Mouse (Mus musculus): ENCODE results near the gene Epb41l3.
A peak's percentile ranks its signal among the peaks of the same experiment; 100 is the strongest.
"Not testable (repeated sequence)": the region's sequence is repeated elsewhere in the genome, so short reads cannot be mapped to it uniquely, and the experiment has no call there.

The Epb41l3 gene

GRCm38 (mm10) chr17:69105799-69106401, 30.4 kb downstream of the Epb41l3 start:
- DNase-seq (ENCODE audit: extremely low read depth, insufficient read length, low spot score): no peak

GRCm38 (mm10) chr17:69109216-69109615, 33.7 kb downstream of the Epb41l3 start:
- DNase-seq (ENCODE audit: extremely low read depth, insufficient read length, low spot score): no peak

GRCm38 (mm10) chr17:69112232-69112631, 36.7 kb downstream of the Epb41l3 start:
- DNase-seq (ENCODE audit: extremely low read depth, insufficient read length, low spot score): no peak

- DNase-seq (ENCODE audit: extremely low read depth, insufficient read length, low spot score): peak; percentile 39
Measured at GRCm38 (mm10) chr17:69119183-69119582, 43.7 kb downstream of the Epb41l3 start.

GRCm38 (mm10) chr17:69120533-69121358, 45.3 kb downstream of the Epb41l3 start:
- no peak for DNase-seq (ENCODE audit: extremely low read depth, insufficient read length, low spot score)

- not testable (repeated sequence) for DNase-seq (ENCODE audit: extremely low read depth, insufficient read length, low spot score)
Measured at GRCm38 (mm10) chr17:69122403-69122802, 46.9 kb downstream of the Epb41l3 start.

- DNase-seq (ENCODE audit: extremely low read depth, insufficient read length, low spot score): no peak
Measured at GRCm38 (mm10) chr17:69127436-69127835, 52.0 kb downstream of the Epb41l3 start.

GRCm38 (mm10) chr17:69127981-69128380, 52.5 kb downstream of the Epb41l3 start:
- DNase-seq (ENCODE audit: extremely low read depth, insufficient read length, low spot score): no peak

GRCm38 (mm10) chr17:69129434-69129833, 54.0 kb downstream of the Epb41l3 start:
- no peak for DNase-seq (ENCODE audit: extremely low read depth, insufficient read length, low spot score)

GRCm38 (mm10) chr17:69143017-69143416, 67.5 kb downstream of the Epb41l3 start:
- no peak for DNase-seq (ENCODE audit: extremely low read depth, insufficient read length, low spot score)

GRCm38 (mm10) chr17:69150826-69151225, 75.3 kb downstream of the Epb41l3 start:
- DNase-seq (ENCODE audit: extremely low read depth, insufficient read length, low spot score): no peak

- DNase-seq (ENCODE audit: extremely low read depth, insufficient read length, low spot score): no peak
Measured at GRCm38 (mm10) chr17:69151281-69151680, 75.8 kb downstream of the Epb41l3 start.

- DNase-seq (ENCODE audit: extremely low read depth, insufficient read length, low spot score): no peak
Measured at GRCm38 (mm10) chr17:69155034-69155433, 79.6 kb downstream of the Epb41l3 start.

- DNase-seq (ENCODE audit: extremely low read depth, insufficient read length, low spot score): peak; percentile 83
Measured at GRCm38 (mm10) chr17:69156522-69157100, 81.1 kb downstream of the Epb41l3 start.

GRCm38 (mm10) chr17:69157101-69157808, 81.8 kb downstream of the Epb41l3 start:
- peak; percentile 80 for DNase-seq (ENCODE audit: extremely low read depth, insufficient read length, low spot score)

- no peak for DNase-seq (ENCODE audit: extremely low read depth, insufficient read length, low spot score)
Measured at GRCm38 (mm10) chr17:69157809-69158185, 82.3 kb downstream of the Epb41l3 start.

GRCm38 (mm10) chr17:69158690-69159089, 83.2 kb downstream of the Epb41l3 start:
- no peak for DNase-seq (ENCODE audit: extremely low read depth, insufficient read length, low spot score)

- no peak for DNase-seq (ENCODE audit: extremely low read depth, insufficient read length, low spot score)
Measured at GRCm38 (mm10) chr17:69162731-69163130, 87.2 kb downstream of the Epb41l3 start.

- no peak for DNase-seq (ENCODE audit: extremely low read depth, insufficient read length, low spot score)
Measured at GRCm38 (mm10) chr17:69176949-69177501, 101.5 kb downstream of the Epb41l3 start.

- no peak for DNase-seq (ENCODE audit: extremely low read depth, insufficient read length, low spot score)
Measured at GRCm38 (mm10) chr17:69177954-69178353, 102.5 kb downstream of the Epb41l3 start.
